Mouse (Mus musculus) embryonic facial prominence, embryonic 11.5 days (tissue): ENCODE data around the gene Rgs12. TPM values are rescaled to one million over a fixed set of nuclear protein-coding genes. Genes with fewer than 3 reads are reported as not detected.

ENCODE experiments used
- ATAC-seq: fragments of 200-750 bp; cut with Nextera tagmentation; replicated peaks from 2 replicates; pipeline ENCODE4 v1.8.0; 2017; ENCODE audit warnings: low read depth; ENCODE audit not compliant: insufficient number of reproducible peaks, low FRiP score, low TSS enrichment
- DNase-seq: peaks from one replicate; pipeline ENCODE4 v3.0.0-alpha.2; 2015; ENCODE audit warnings: low spot score
- H3K27ac ChIP-seq: fragments of 300-500 bp; sonication (generic); replicated peaks from 2 replicates; pipeline ENCODE4 v1.5.1; 2014; ENCODE audit warnings: mild to moderate bottlenecking, low read depth, low read length, control low read depth
- H3K27me3 ChIP-seq: fragments of 300-500 bp; sonication (generic); 2 replicates; pipeline ENCODE4 v1.6.1; 2014; ENCODE audit warnings: mild to moderate bottlenecking, low read length, moderate library complexity, mixed read lengths; ENCODE audit not compliant: control insufficient read depth, insufficient read depth
- H3K36me3 ChIP-seq: fragments of 300-500 bp; sonication (generic); replicated peaks from 2 replicates; pipeline ENCODE4 v1.6.1; 2014; ENCODE audit warnings: low read depth, mild to moderate bottlenecking, low read length, moderate library complexity, mixed read lengths; ENCODE audit not compliant: control insufficient read depth, insufficient read depth
- H3K4me1 ChIP-seq: fragments of 300-500 bp; sonication (generic); 2 replicates; pipeline ENCODE4 v1.6.1; 2014; ENCODE audit warnings: low read length, mixed read lengths; ENCODE audit not compliant: control insufficient read depth, insufficient read depth
- H3K4me2 ChIP-seq: fragments of 300-500 bp; sonication (generic); 2 replicates; pipeline ENCODE4 v1.6.1; 2014; ENCODE audit warnings: low read depth, mild to moderate bottlenecking, control low read depth, low read length, moderate library complexity
- H3K4me3 ChIP-seq: fragments of 300-500 bp; sonication (generic); 2 replicates; pipeline ENCODE4 v1.5.1; 2014; ENCODE audit warnings: low read depth, low read length, control low read depth
- H3K9ac ChIP-seq: fragments of 300-500 bp; sonication (generic); replicated peaks from 2 replicates; pipeline ENCODE4 v1.6.1; 2014; ENCODE audit warnings: mild to moderate bottlenecking, control low read depth, low read length
- H3K9me3 ChIP-seq: fragments of 300-500 bp; sonication (generic); replicated peaks from 2 replicates; pipeline ENCODE4 v1.6.1; 2016; ENCODE audit warnings: mild to moderate bottlenecking, low read length, inconsistent platforms, mixed read lengths; ENCODE audit not compliant: control insufficient read depth
- WGBS: fragments of 180-500 bp; shearing (Covaris S2); extraction: QIAGEN DNeasy Blood & Tissue Kit; methylation state at CpG from one replicate; pipeline ENCODE4 v1.1.7; 2014; 5-methylcytosine and 5-hydroxymethylcytosine counted together
- polyA plus RNA-seq: library from polyadenylated mRNA; unstranded; fragments of >200 nt; fragmentation: Nextera tagmentation; extraction: Ambion mirVana; gene quantifications from 2 replicates; pipeline ENCODE4 v1.2.1, GENCODE M21; 2014

The Rgs12 gene
- polyA plus RNA-seq, 1 experiment from 2014 or later = 33.7 TPM

DNA sequence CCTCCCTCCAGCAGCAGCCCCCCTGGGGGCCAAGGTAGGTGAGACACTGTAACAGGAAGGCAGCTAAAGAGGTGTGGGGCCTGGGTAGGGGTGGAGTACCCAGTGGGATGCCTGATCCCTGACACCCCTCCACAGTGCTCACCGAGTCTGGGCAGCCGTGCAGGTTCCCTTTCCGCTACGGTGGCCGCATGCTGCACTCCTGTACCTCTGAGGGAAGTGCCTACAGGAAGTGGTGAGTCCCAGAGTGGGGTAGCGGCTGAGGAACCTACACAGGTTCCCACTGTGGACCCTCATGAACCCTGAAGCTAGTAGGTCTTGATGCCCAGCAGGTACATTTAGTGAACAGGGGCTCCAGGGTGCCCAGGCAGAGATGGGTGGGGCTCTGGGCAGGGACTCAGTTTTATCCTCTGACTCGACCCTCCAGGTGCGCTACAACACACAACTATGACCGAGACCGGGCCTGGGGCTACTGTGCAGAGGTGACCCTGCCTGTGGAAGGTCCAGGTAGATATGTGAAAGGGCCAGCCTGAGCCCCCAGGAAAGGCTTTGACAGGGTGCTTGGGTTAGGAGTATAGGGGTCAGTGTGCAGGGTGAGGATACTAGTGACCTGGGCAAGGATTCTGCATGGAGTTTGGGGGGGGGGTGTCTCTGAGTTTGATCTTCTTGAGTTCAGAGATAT, 93.3 kb downstream of the Rgs12 start:
- H3K27me3 ChIP-seq = no peaks in the 10 kb centered on the region; the same call in 1 of the 2 replicates
- no peaks in the 10 kb centered on the region for H3K36me3 ChIP-seq
- H3K9ac ChIP-seq = no peak overlapping the region
- DNase-seq (no peak), ATAC-seq (no peak)
- no peaks in the 10 kb centered on the region for H3K9me3 ChIP-seq
- WGBS = 70% methylated on average over 10 of the region's 10 CpGs
- no peaks in the 10 kb centered on the region for H3K4me1 ChIP-seq
- no peak overlapping the region for H3K4me2 ChIP-seq
- no peak overlapping the region for H3K27ac ChIP-seq
- no peak overlapping the region for H3K4me3 ChIP-seq

DNA sequence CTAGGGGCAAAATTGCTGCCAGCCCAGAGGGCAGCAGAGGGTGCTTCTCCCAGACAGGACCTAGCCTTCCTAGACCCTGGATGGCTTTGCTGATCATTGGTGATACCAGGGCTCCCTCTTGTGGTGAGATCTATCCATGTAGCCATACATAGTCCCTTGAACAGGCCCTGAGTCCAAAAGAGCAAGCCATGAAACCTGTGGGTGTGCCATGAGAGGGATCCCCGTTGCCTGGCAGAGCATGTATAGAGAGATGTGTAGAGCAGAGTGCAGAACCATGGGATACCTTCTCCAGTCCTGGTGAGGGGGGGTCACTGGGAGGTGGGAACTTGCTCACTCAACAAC, 93.8 kb downstream of the Rgs12 start:
- 24% methylated on average over 1 of the region's 1 CpGs for WGBS
- H3K4me3 ChIP-seq = no peak overlapping the region
- DNase-seq (peak; percentile 90), ATAC-seq (no peak)
- H3K27me3 ChIP-seq = no peaks in the 10 kb centered on the region; the same call in 1 of the 2 replicates
- no peak overlapping the region for H3K9ac ChIP-seq
- no peaks in the 10 kb centered on the region for H3K36me3 ChIP-seq
- H3K4me2 ChIP-seq = no peak overlapping the region
- H3K4me1 ChIP-seq = no peaks in the 10 kb centered on the region
- no peaks in the 10 kb centered on the region for H3K9me3 ChIP-seq
- H3K27ac ChIP-seq = no peak overlapping the region

DNA sequence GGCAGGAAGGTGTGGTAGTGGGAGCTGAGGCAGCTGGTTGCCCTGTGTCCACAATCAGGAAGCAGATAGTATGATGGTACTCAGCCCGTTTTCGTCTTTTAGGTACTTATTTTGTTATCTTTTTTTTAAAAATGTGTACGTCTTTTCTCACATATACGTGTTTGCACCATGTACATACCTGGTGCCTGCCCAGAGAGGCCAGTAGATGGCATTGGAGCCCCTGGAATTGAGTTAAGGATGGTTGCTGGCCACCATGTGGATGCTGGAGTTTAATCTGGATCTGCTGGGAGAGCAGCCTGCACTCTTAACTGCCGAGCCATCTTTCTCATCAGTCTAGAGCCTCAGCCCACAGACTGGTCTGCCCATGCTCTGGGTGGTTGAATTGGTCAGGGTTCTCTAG, 101.3 kb downstream of the Rgs12 start:
- Histone ChIP-seq H3K27ac (no peak overlapping the region), H3K9ac (no peak overlapping the region), H3K4me3 (no peak overlapping the region), H3K4me2 (no peak overlapping the region), H3K36me3 (no peaks in the 10 kb centered on the region), H3K27me3 (no peaks in the 10 kb centered on the region), H3K9me3 (no peaks in the 10 kb centered on the region), H3K4me1 (no peaks in the 10 kb centered on the region)
- WGBS = 75% methylated on average over 5 of the region's 5 CpGs
- DNase-seq (no peak), ATAC-seq (no peak)

DNA sequence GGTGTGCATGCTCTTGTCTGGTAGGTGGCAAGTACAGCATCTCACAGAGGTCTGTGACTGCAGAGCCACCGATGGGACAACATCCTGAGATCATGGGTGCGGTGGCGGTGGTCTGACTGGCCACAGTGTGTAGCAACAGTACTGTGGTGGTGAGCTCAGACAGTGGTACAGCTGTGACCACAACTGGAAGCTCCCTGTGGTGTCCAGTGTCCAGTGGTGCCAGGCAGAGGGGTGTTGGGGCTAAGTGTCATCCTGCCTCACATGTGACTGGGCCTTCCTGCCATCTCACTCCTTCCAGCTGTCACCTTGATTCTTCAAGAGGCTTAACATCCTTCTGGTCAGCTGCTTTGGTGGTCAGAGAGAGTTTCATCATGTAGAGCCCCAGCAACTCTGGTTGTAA, 105.4 kb downstream of the Rgs12 start:
- Histone ChIP-seq H3K36me3 (no peaks in the 10 kb centered on the region), H3K9me3 (no peaks in the 10 kb centered on the region), H3K27me3 (peaks cover 20% of the 10 kb centered on the region), H3K9ac (no peak overlapping the region), H3K4me2 (no peak overlapping the region), H3K4me3 (no peak overlapping the region), H3K27ac (no peak overlapping the region), H3K4me1 (no peaks in the 10 kb centered on the region; the same call in 1 of the 2 replicates)
- 95% methylated on average over 3 of the region's 3 CpGs for WGBS
- ATAC-seq (no peak), DNase-seq (no peak)

DNA sequence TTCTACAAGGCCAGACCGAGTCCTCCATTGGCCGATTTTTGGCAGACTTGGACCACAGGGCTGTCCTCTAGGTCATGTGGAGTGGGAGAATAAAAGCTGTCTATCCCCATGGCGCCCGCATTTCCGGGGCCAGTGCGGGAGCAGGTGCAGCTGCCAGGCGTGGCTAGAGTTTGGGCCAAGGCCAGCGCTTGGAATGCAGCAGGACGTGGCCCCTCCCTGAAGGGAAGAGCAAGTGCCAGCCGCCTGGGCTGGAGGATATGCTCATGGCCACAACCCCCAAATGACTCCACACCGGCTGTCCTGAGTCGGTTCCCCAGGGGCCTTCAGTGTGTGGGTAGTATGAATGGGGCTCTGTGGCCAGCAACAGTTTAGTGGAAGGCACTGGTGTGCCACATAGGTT, 105.8 kb downstream of the Rgs12 start:
- ATAC-seq (no peak), DNase-seq (no peak)
- Histone ChIP-seq H3K36me3 (no peaks in the 10 kb centered on the region), H3K27me3 (peaks cover 20% of the 10 kb centered on the region), H3K4me1 (no peaks in the 10 kb centered on the region; the same call in 1 of the 2 replicates), H3K4me2 (no peak overlapping the region), H3K4me3 (no peak overlapping the region), H3K27ac (no peak overlapping the region), H3K9me3 (no peaks in the 10 kb centered on the region), H3K9ac (no peak overlapping the region)
- WGBS = 78% methylated on average over 12 of the region's 12 CpGs

DNA sequence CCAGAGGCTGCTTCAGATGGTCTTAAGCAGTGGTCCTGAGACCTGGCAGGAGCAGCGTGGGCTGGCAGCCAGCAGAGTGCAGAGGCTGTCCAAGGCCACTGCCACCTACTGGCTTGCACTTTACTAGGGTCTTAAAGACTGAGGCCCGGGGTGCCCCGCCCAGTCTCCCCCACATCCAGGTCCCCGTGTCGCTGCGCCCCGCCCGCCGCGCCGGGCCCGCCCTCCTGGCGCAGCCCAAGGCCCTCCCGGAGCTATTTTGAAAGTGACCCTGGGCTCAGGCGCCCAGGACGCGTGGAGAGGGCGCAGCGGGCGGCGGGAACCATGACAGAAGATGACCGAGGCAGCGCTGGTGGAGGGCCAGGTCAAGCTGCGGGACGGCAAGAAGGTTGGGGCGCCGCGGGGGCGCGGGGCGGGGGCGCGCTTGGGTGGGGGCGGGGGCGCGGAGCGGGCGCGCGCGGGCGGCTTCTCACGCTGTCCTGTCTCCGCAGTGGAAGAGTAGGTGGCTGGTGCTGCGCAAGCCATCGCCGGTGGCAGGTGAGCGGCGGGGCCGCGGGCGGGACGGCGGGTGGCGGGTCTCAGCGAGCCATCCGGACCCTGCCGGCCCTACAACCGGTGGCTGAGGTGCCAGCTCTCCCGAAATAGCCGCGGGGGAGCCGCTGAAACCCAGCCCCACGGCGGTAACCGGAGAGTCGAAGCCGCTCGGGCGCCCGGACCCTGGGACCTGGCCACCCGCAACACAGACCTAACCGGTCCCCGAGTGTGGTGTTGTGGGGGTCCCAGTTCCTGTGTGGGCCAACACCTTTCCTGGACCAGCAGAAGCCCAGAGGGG, 107.6 kb downstream of the Rgs12 start, which contains the start of gene Dok7:
Dok7 (plus strand) TSS at position 163 of the 829 bp plus-strand sequence.
- H3K27me3 ChIP-seq = peaks cover 20% of the 10 kb centered on the region
- peak within 1 kb of the TSS; percentile 60 for H3K4me3 ChIP-seq
- peak; percentile 50 for DNase-seq
- H3K4me2 ChIP-seq = peak within 1 kb of the TSS; percentile 98
- H3K9me3 ChIP-seq = no peaks in the 10 kb centered on the region
- no peak within 1 kb of the TSS for H3K27ac ChIP-seq
- peak within 1 kb of the TSS; percentile 44 for H3K9ac ChIP-seq
- WGBS = under 1% methylated on average over 61 of the region's 74 CpGs
- peak; percentile 53; the same call in 1 of the 2 replicates for ATAC-seq
- no peaks in the 10 kb centered on the region; the same call in 1 of the 2 replicates for H3K4me1 ChIP-seq
- no peaks in the 10 kb centered on the region for H3K36me3 ChIP-seq

DNA sequence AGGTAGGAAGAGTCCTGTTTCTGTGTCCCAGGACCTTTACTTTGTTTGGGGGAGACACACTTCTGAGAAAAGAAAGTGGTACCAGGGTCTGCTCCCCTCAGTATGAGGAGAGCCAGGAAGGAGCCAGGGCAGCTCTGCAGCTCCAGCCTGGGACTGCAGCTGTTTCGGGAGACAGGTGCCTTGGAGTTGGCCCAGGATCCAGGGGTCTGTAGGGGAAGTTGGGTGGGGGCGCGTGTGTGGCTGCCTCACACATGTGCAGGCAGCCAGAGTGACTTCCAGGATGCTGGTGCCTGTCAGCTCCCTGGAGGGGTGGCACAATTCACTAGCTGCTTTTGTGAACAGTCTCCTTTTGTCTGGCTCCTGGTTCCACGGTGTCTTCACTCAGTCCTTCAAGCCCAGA, 108.3 kb downstream of the Rgs12 start:
- Histone ChIP-seq H3K4me1 (no peaks in the 10 kb centered on the region; the same call in 1 of the 2 replicates), H3K9ac (no peak overlapping the region), H3K4me3 (peak overlapping the region; percentile 60; the same call in 1 of the 2 replicates), H3K27me3 (peaks cover 20% of the 10 kb centered on the region), H3K4me2 (peak overlapping the region; percentile 98; the same call in 1 of the 2 replicates), H3K9me3 (no peaks in the 10 kb centered on the region), H3K27ac (no peak overlapping the region), H3K36me3 (no peaks in the 10 kb centered on the region)
- WGBS = 28% methylated on average over 4 of the region's 4 CpGs
- ATAC-seq (no peak), DNase-seq (no peak)

DNA sequence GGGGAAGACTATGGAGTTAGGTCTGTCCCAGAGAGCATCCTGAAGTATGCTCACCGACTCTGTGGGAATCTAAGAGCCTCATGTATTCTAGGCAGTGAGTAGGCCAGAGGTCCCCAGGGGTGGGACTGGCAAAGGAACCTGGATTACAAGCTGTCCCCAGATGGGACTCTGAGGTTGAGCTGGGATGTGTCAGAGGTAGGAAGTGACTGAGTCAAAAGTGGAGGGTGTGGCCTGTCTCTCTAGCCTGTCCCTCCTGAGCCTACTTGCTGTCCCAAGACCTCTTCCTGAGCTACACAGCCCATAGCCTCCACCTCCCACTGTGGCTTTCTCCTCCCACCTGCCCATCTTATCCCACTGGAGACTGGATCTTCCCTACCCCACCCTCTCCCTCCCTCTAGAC, 109.0 kb downstream of the Rgs12 start:
- peaks cover 20% of the 10 kb centered on the region for H3K27me3 ChIP-seq
- H3K4me3 ChIP-seq = no peak overlapping the region
- no peak overlapping the region for H3K27ac ChIP-seq
- WGBS = 70% methylated on average over 1 of the region's 1 CpGs
- no peaks in the 10 kb centered on the region; the same call in 1 of the 2 replicates for H3K4me1 ChIP-seq
- H3K9ac ChIP-seq = no peak overlapping the region
- ATAC-seq (no peak), DNase-seq (no peak)
- H3K9me3 ChIP-seq = no peaks in the 10 kb centered on the region
- H3K4me2 ChIP-seq = no peak overlapping the region
- no peaks in the 10 kb centered on the region for H3K36me3 ChIP-seq
